Mouse (Mus musculus): ENCODE results near the gene Caly.

GRCm38 (mm10) chr7:140121338-140121910 lies 39.1 kb upstream of the Caly start:
- TF ChIP-seq CTCF (IDR thresholded peaks at IDR 0.05; ENCODE audit: borderline replicate concordance, control insufficient read depth, extremely low read depth, insufficient read depth, low read length, poor library complexity) (no peak), POLR2A (IDR thresholded peaks at IDR 0.05; ENCODE audit: control insufficient read depth, extremely low read depth, insufficient read depth, low read length, poor library complexity) (no peak)

Data from thymus, adult 2 months (tissue).